Mouse (Mus musculus) forebrain, embryonic 15.5 days (tissue): ENCODE measurements around the gene Dpysl4. TPM values are rescaled to one million over a fixed set of nuclear protein-coding genes. Genes with fewer than 3 reads are reported as not detected.
A peak's percentile ranks its signal among the peaks of the same experiment; 100 is the strongest.

Source experiments
- ATAC-seq: fragments of 200-750 bp; cut with Nextera tagmentation; replicated peaks from 2 replicates; pipeline ENCODE4 v1.8.0; 2017; ENCODE audit warnings: mild to moderate bottlenecking, moderate TSS enrichment, moderate library complexity
- H3K27ac ChIP-seq: fragments of 300-500 bp; sonication (generic); replicated peaks from 2 replicates; pipeline ENCODE4 v1.5.1; 2015; ENCODE audit warnings: mild to moderate bottlenecking, inconsistent platforms
- H3K27me3 ChIP-seq: fragments of 300-500 bp; sonication (generic); 2 replicates; pipeline ENCODE4 v1.6.1; 2015; ENCODE audit warnings: inconsistent platforms
- H3K36me3 ChIP-seq: fragments of 300-500 bp; sonication (generic); 2 replicates; pipeline ENCODE4 v1.6.1; 2015; ENCODE audit warnings: mild to moderate bottlenecking, inconsistent platforms
- H3K4me1 ChIP-seq: fragments of 300-500 bp; sonication (generic); 2 replicates; pipeline ENCODE4 v1.6.1; 2015; ENCODE audit warnings: inconsistent platforms
- H3K4me2 ChIP-seq: fragments of 300-500 bp; sonication (generic); replicated peaks from 2 replicates; pipeline ENCODE4 v1.6.1; 2015; ENCODE audit warnings: mild to moderate bottlenecking, inconsistent platforms
- H3K4me3 ChIP-seq: fragments of 300-500 bp; sonication (generic); 2 replicates; pipeline ENCODE4 v1.5.1; 2015; ENCODE audit warnings: mild to moderate bottlenecking, inconsistent platforms
- H3K9ac ChIP-seq: fragments of 300-500 bp; sonication (generic); replicated peaks from 2 replicates; pipeline ENCODE4 v1.6.1; 2015; ENCODE audit warnings: mild to moderate bottlenecking, inconsistent platforms
- H3K9me3 ChIP-seq: fragments of 300-500 bp; sonication (generic); 2 replicates; pipeline ENCODE4 v1.6.1; 2016; ENCODE audit warnings: inconsistent platforms
- WGBS: fragments of 180-500 bp; shearing (Covaris S2); methylation state at CpG from one replicate; pipeline ENCODE4 v1.1.7; 2015; ENCODE audit warnings: mixed read lengths; 5-methylcytosine and 5-hydroxymethylcytosine counted together
- polyA plus RNA-seq: library from polyadenylated mRNA; unstranded; fragments of >200 nt; fragmentation: Nextera tagmentation; extraction: Ambion mirVana; gene quantifications from 2 replicates; pipeline ENCODE4 v1.2.1, GENCODE M21; 2015

Dpysl4 gene
- polyA plus RNA-seq, 1 experiment from 2014 or later = 116 TPM

- H3K27me3 ChIP-seq = no peaks in the 10 kb centered on the region
- WGBS = 2% methylated on average over 61 of the region's 61 CpGs
- H3K4me3 ChIP-seq = peak overlapping the region; percentile 83
- peak overlapping the region; percentile 84 for H3K9ac ChIP-seq
- H3K36me3 ChIP-seq = peaks cover 18% of the 10 kb centered on the region; the same call in 1 of the 2 replicates
- peak overlapping the region; percentile 78 for H3K4me2 ChIP-seq
- no peaks in the 10 kb centered on the region for H3K9me3 ChIP-seq
- H3K4me1 ChIP-seq = peaks cover 48% of the 10 kb centered on the region
- peak overlapping the region; percentile 67 for H3K27ac ChIP-seq
- ATAC-seq = peak; percentile 70
Measured at GRCm38 (mm10) chr7:139086195-139087158, 676 bp downstream of the Dpysl4 start.

- 0 out of 2 replicates have a peak overlapping the region, but pooled peaks have one; percentile 28 for H3K27ac ChIP-seq
- H3K9me3 ChIP-seq = no peaks in the 10 kb centered on the region
- peak; percentile 55 for ATAC-seq
- no peak overlapping the region for H3K9ac ChIP-seq
- peaks cover 48% of the 10 kb centered on the region for H3K4me1 ChIP-seq
- H3K4me3 ChIP-seq = peak overlapping the region; percentile 83; the same call in 1 of the 2 replicates
- 32% methylated on average over 2 of the region's 2 CpGs for WGBS
- no peaks in the 10 kb centered on the region for H3K27me3 ChIP-seq
- peak overlapping the region; percentile 78 for H3K4me2 ChIP-seq
- H3K36me3 ChIP-seq = peaks cover 27% of the 10 kb centered on the region
Measured at GRCm38 (mm10) chr7:139087801-139088200, 2.0 kb downstream of the Dpysl4 start.

- H3K4me1 ChIP-seq = peaks cover 48% of the 10 kb centered on the region
- H3K4me2 ChIP-seq = no peak overlapping the region
- WGBS = 72% methylated on average over 12 of the region's 12 CpGs
- no peak overlapping the region for H3K4me3 ChIP-seq
- ATAC-seq = no peak
- no peaks in the 10 kb centered on the region for H3K27me3 ChIP-seq
- no peak overlapping the region for H3K27ac ChIP-seq
- no peaks in the 10 kb centered on the region for H3K9me3 ChIP-seq
- no peak overlapping the region for H3K9ac ChIP-seq
- H3K36me3 ChIP-seq = peaks cover 35% of the 10 kb centered on the region
Measured at GRCm38 (mm10) chr7:139089892-139090874, 4.4 kb downstream of the Dpysl4 start.

- H3K36me3 ChIP-seq = peaks cover 38% of the 10 kb centered on the region
Measured at GRCm38 (mm10) chr7:139091681-139092080, 5.9 kb downstream of the Dpysl4 start.

GRCm38 (mm10) chr7:139092676-139093075 is 6.9 kb downstream of the Dpysl4 start:
- no peaks in the 10 kb centered on the region for H3K9me3 ChIP-seq
- ATAC-seq = no peak
- no peak overlapping the region for H3K27ac ChIP-seq
- no peak overlapping the region for H3K4me2 ChIP-seq
- 99% methylated on average over 5 of the region's 5 CpGs for WGBS
- H3K9ac ChIP-seq = no peak overlapping the region
- H3K4me1 ChIP-seq = peaks cover 29% of the 10 kb centered on the region
- no peak overlapping the region for H3K4me3 ChIP-seq
- H3K36me3 ChIP-seq = peaks cover 38% of the 10 kb centered on the region
- H3K27me3 ChIP-seq = no peaks in the 10 kb centered on the region

More at GRCm38 (mm10) chr7:139091681-139092080, 5.9 kb downstream of the Dpysl4 start:
- H3K4me3 ChIP-seq = no peak overlapping the region
- no peaks in the 10 kb centered on the region for H3K9me3 ChIP-seq
- 88% methylated on average over 9 of the region's 9 CpGs for WGBS
- H3K9ac ChIP-seq = no peak overlapping the region
- no peak overlapping the region for H3K27ac ChIP-seq
- no peaks in the 10 kb centered on the region for H3K27me3 ChIP-seq
- H3K4me2 ChIP-seq = no peak overlapping the region
- no peak for ATAC-seq
- H3K4me1 ChIP-seq = peaks cover 39% of the 10 kb centered on the region

GRCm38 (mm10) chr7:139093124-139093523 is 7.3 kb downstream of the Dpysl4 start:
- H3K4me2 ChIP-seq = no peak overlapping the region
- 86% methylated on average over 5 of the region's 5 CpGs for WGBS
- no peak overlapping the region for H3K27ac ChIP-seq
- H3K9me3 ChIP-seq = no peaks in the 10 kb centered on the region
- H3K36me3 ChIP-seq = peaks cover 38% of the 10 kb centered on the region
- H3K27me3 ChIP-seq = no peaks in the 10 kb centered on the region
- no peak overlapping the region for H3K9ac ChIP-seq
- no peak for ATAC-seq
- H3K4me3 ChIP-seq = no peak overlapping the region
- peaks cover 25% of the 10 kb centered on the region for H3K4me1 ChIP-seq

GRCm38 (mm10) chr7:139093781-139094180 is 8.0 kb downstream of the Dpysl4 start:
- peaks cover 18% of the 10 kb centered on the region for H3K4me1 ChIP-seq
- ATAC-seq = no peak
- no peak overlapping the region for H3K4me3 ChIP-seq
- H3K4me2 ChIP-seq = no peak overlapping the region
- H3K9ac ChIP-seq = no peak overlapping the region
- H3K27me3 ChIP-seq = no peaks in the 10 kb centered on the region
- no peak overlapping the region for H3K27ac ChIP-seq
- WGBS = 93% methylated on average over 7 of the region's 7 CpGs
- no peaks in the 10 kb centered on the region for H3K9me3 ChIP-seq
- H3K36me3 ChIP-seq = peaks cover 40% of the 10 kb centered on the region

- WGBS = 82% methylated on average over 6 of the region's 6 CpGs
- H3K36me3 ChIP-seq = peaks cover 39% of the 10 kb centered on the region
- H3K4me3 ChIP-seq = no peak overlapping the region
- H3K9me3 ChIP-seq = no peaks in the 10 kb centered on the region
- no peak overlapping the region for H3K9ac ChIP-seq
- H3K4me2 ChIP-seq = no peak overlapping the region
- peaks cover 8% of the 10 kb centered on the region for H3K4me1 ChIP-seq
- H3K27ac ChIP-seq = no peak overlapping the region
- no peak for ATAC-seq
- H3K27me3 ChIP-seq = no peaks in the 10 kb centered on the region
Measured at GRCm38 (mm10) chr7:139094761-139095160, 9.0 kb downstream of the Dpysl4 start.

- Histone ChIP-seq H3K36me3 (peaks cover 38% of the 10 kb centered on the region), H3K27ac (no peak overlapping the region), H3K9me3 (no peaks in the 10 kb centered on the region), H3K4me2 (no peak overlapping the region), H3K9ac (no peak overlapping the region), H3K27me3 (no peaks in the 10 kb centered on the region), H3K4me3 (no peak overlapping the region), H3K4me1 (peaks cover 3% of the 10 kb centered on the region)
- ATAC-seq = no peak
- WGBS = 89% methylated on average over 7 of the region's 7 CpGs
Measured at GRCm38 (mm10) chr7:139095282-139095681, 9.5 kb downstream of the Dpysl4 start.

- Histone ChIP-seq H3K36me3 (peaks cover 29% of the 10 kb centered on the region), H3K4me3 (no peak overlapping the region), H3K27ac (no peak overlapping the region), H3K4me2 (no peak overlapping the region), H3K27me3 (no peaks in the 10 kb centered on the region), H3K9me3 (no peaks in the 10 kb centered on the region), H3K9ac (no peak overlapping the region), H3K4me1 (no peaks in the 10 kb centered on the region)
- 90% methylated on average over 6 of the region's 6 CpGs for WGBS
- ATAC-seq = no peak
Measured at GRCm38 (mm10) chr7:139096399-139096798, 10.6 kb downstream of the Dpysl4 start.

- 76% methylated on average over 12 of the region's 12 CpGs for WGBS
- no peak overlapping the region for H3K4me2 ChIP-seq
- peaks cover 11% of the 10 kb centered on the region; the same call in 1 of the 2 replicates for H3K36me3 ChIP-seq
- ATAC-seq = no peak
- H3K27ac ChIP-seq = no peak overlapping the region
- H3K4me1 ChIP-seq = no peaks in the 10 kb centered on the region
- no peaks in the 10 kb centered on the region for H3K9me3 ChIP-seq
- H3K27me3 ChIP-seq = no peaks in the 10 kb centered on the region
- H3K4me3 ChIP-seq = no peak overlapping the region
- no peak overlapping the region for H3K9ac ChIP-seq
Measured at GRCm38 (mm10) chr7:139100531-139101095, 14.8 kb downstream of the Dpysl4 start.
